Mouse (Mus musculus) limb, embryonic 11.5 days (tissue): Measurements from ENCODE around the gene Tgm7. TPM values are rescaled to one million over a fixed set of nuclear protein-coding genes. Genes with fewer than 3 reads are reported as not detected.

ENCODE experiments used
- ATAC-seq: fragments of 200-750 bp; cut with Nextera tagmentation; 2 replicates; pipeline ENCODE4 v1.8.0; 2017; ENCODE audit warnings: low read depth; ENCODE audit not compliant: insufficient number of reproducible peaks, low FRiP score, low TSS enrichment
- DNase-seq: peaks from one replicate; pipeline ENCODE4 v3.0.0-alpha.2; 2015; ENCODE audit warnings: low spot score
- H3K27ac ChIP-seq: fragments of 300-500 bp; sonication (generic); replicated peaks from 2 replicates; pipeline ENCODE4 v1.5.1; 2014; ENCODE audit warnings: low read depth, mild to moderate bottlenecking, low read length
- H3K27me3 ChIP-seq: fragments of 300-500 bp; sonication (generic); 2 replicates; pipeline ENCODE4 v1.6.1; 2014; ENCODE audit warnings: mild to moderate bottlenecking, low read length, mixed read lengths; ENCODE audit not compliant: control insufficient read depth, insufficient read depth
- H3K36me3 ChIP-seq: fragments of 300-500 bp; sonication (generic); 2 replicates; pipeline ENCODE4 v1.6.1; 2014; ENCODE audit warnings: mild to moderate bottlenecking, low read length, moderate library complexity, mixed read lengths; ENCODE audit not compliant: control insufficient read depth, insufficient read depth
- H3K4me1 ChIP-seq: fragments of 300-500 bp; sonication (generic); 2 replicates; pipeline ENCODE4 v1.6.1; 2014; ENCODE audit warnings: low read length, mixed read lengths; ENCODE audit not compliant: control insufficient read depth, insufficient read depth
- H3K4me2 ChIP-seq: fragments of 300-500 bp; sonication (generic); 2 replicates; pipeline ENCODE4 v1.6.1; 2014; ENCODE audit warnings: low read depth, mild to moderate bottlenecking, moderate library complexity; ENCODE audit not compliant: severe bottlenecking
- H3K4me3 ChIP-seq: fragments of 300-500 bp; sonication (generic); 2 replicates; pipeline ENCODE4 v1.5.1; 2014; ENCODE audit warnings: low read depth, low read length
- H3K9ac ChIP-seq: fragments of 300-500 bp; sonication (generic); 2 replicates; pipeline ENCODE4 v1.6.1; 2014; ENCODE audit warnings: mild to moderate bottlenecking, low read length
- H3K9me3 ChIP-seq: fragments of 300-500 bp; sonication (generic); 2 replicates; pipeline ENCODE4 v1.6.1; 2016; ENCODE audit warnings: low read length; ENCODE audit not compliant: control insufficient read depth
- WGBS: fragments of 180-500 bp; shearing (Covaris S2); extraction: QIAGEN DNeasy Blood & Tissue Kit; methylation state at CpG from one replicate; pipeline ENCODE4 v1.1.7; 2014; 5-methylcytosine and 5-hydroxymethylcytosine counted together
- polyA plus RNA-seq: library from polyadenylated mRNA; unstranded; fragments of >200 nt; fragmentation: Nextera tagmentation; extraction: Ambion mirVana; gene quantifications from 2 replicates; pipeline ENCODE4 v1.2.1, GENCODE M21; 2014

The Tgm7 gene
- not detected in 2 replicates for polyA plus RNA-seq

GRCm38 (mm10) chr2:121109695-121110094 is at the start of gene Tgm7:
TSS of gene Tgm7 (minus strand) at chr2:121109795.
- Histone ChIP-seq H3K4me1 (no peaks in the 10 kb centered on the region), H3K36me3 (no peaks in the 10 kb centered on the region), H3K4me3 (no peak within 1 kb of the TSS), H3K9me3 (no peaks in the 10 kb centered on the region), H3K27ac (no peak within 1 kb of the TSS), H3K9ac (no peak within 1 kb of the TSS), H3K4me2 (no peak within 1 kb of the TSS), H3K27me3 (no peaks in the 10 kb centered on the region)
- 88% methylated on average over 4 of the region's 4 CpGs for whole genome bisulfite sequencing
- DNase-seq, result no peak
- ATAC-seq, result no peak

GRCm38 (mm10) chr2:121153100-121153499 is 43.5 kb upstream of the Tgm7 start:
- no peak for DNase-seq
- no peak for ATAC-seq
- Histone ChIP-seq H3K9ac (no peak overlapping the region), H3K4me1 (no peaks in the 10 kb centered on the region), H3K27ac (no peak overlapping the region), H3K36me3 (peaks cover 2% of the 10 kb centered on the region; the same call in 1 of the 2 replicates), H3K27me3 (no peaks in the 10 kb centered on the region), H3K9me3 (no peaks in the 10 kb centered on the region), H3K4me2 (no peak overlapping the region), H3K4me3 (no peak overlapping the region)
- 83% methylated on average over 3 of the region's 3 CpGs for WGBS

GRCm38 (mm10) chr2:121149679-121150078 is 40.1 kb upstream of the Tgm7 start:
- H3K4me3 ChIP-seq, result no peak overlapping the region
- H3K36me3 ChIP-seq, result peaks cover 2% of the 10 kb centered on the region; the same call in 1 of the 2 replicates
- H3K4me1 ChIP-seq, result no peaks in the 10 kb centered on the region
- H3K27ac ChIP-seq, result no peak overlapping the region
- DNase-seq (no peak), ATAC-seq (no peak)
- no peak overlapping the region for H3K4me2 ChIP-seq
- WGBS, result 88% methylated on average over 5 of the region's 5 CpGs
- no peaks in the 10 kb centered on the region for H3K27me3 ChIP-seq
- H3K9ac ChIP-seq, result no peak overlapping the region
- H3K9me3 ChIP-seq, result no peaks in the 10 kb centered on the region

- DNase-seq, result no peak
- no peak overlapping the region for H3K9ac ChIP-seq
- no peak overlapping the region for H3K27ac ChIP-seq
- H3K36me3 ChIP-seq, result peaks cover 10% of the 10 kb centered on the region; the same call in 1 of the 2 replicates
- no peak for ATAC-seq
- whole genome bisulfite sequencing, result 83% methylated on average over 2 of the region's 2 CpGs
- peaks cover 6% of the 10 kb centered on the region for H3K9me3 ChIP-seq
- no peak overlapping the region for H3K4me2 ChIP-seq
- H3K27me3 ChIP-seq, result no peaks in the 10 kb centered on the region
- peaks cover 5% of the 10 kb centered on the region for H3K4me1 ChIP-seq
- H3K4me3 ChIP-seq, result no peak overlapping the region
These were observed 32.8 kb upstream of the Tgm7 start for GRCm38 (mm10) chr2:121142415-121142814.

GRCm38 (mm10) chr2:121141216-121142035 is 31.8 kb upstream of the Tgm7 start:
- no peaks in the 10 kb centered on the region for H3K27me3 ChIP-seq
- H3K27ac ChIP-seq, result peak overlapping the region; percentile 95; the same call in 1 of the 2 replicates
- H3K9me3 ChIP-seq, result peaks cover 6% of the 10 kb centered on the region
- peaks cover 5% of the 10 kb centered on the region for H3K4me1 ChIP-seq
- ATAC-seq (no peak), DNase-seq (no peak)
- H3K4me3 ChIP-seq, result peak overlapping the region; percentile 60
- 77% methylated on average over 16 of the region's 16 CpGs for WGBS
- peaks cover 10% of the 10 kb centered on the region; the same call in 1 of the 2 replicates for H3K36me3 ChIP-seq
- peak overlapping the region; percentile 84 for H3K4me2 ChIP-seq
- H3K9ac ChIP-seq, result peak overlapping the region; percentile 72

- peaks cover 6% of the 10 kb centered on the region for H3K9me3 ChIP-seq
- H3K4me3 ChIP-seq, result peak within 1 kb of the TSS; percentile 60
- peaks cover 5% of the 10 kb centered on the region for H3K4me1 ChIP-seq
- peak within 1 kb of the TSS; percentile 84 for H3K9ac ChIP-seq
- peak within 1 kb of the TSS; percentile 95 for H3K27ac ChIP-seq
- H3K36me3 ChIP-seq, result peaks cover 10% of the 10 kb centered on the region; the same call in 1 of the 2 replicates
- no peaks in the 10 kb centered on the region for H3K27me3 ChIP-seq
- DNase-seq, result peak; percentile 90
- peak within 1 kb of the TSS; percentile 84 for H3K4me2 ChIP-seq
- WGBS, result under 1% methylated on average over 87 of the region's 87 CpGs
- peak; percentile 89 for ATAC-seq
These were observed 30.7 kb upstream of the Tgm7 start, which contains the start of the genes Adal and Lcmt2 for GRCm38 (mm10) chr2:121140018-121140882. TSS of gene Adal (plus strand) at chr2:121140428. TSS of gene Lcmt2 (minus strand) at chr2:121140653.

GRCm38 (mm10) chr2:121139266-121140017 is 29.8 kb upstream of the Tgm7 start:
- peaks cover 5% of the 10 kb centered on the region for H3K4me1 ChIP-seq
- H3K36me3 ChIP-seq, result peaks cover 10% of the 10 kb centered on the region; the same call in 1 of the 2 replicates
- peak overlapping the region; percentile 95 for H3K27ac ChIP-seq
- ATAC-seq, result peak; percentile 18; the same call in 1 of the 2 replicates
- H3K4me2 ChIP-seq, result peak overlapping the region; percentile 84
- peak overlapping the region; percentile 84 for H3K9ac ChIP-seq
- peaks cover 6% of the 10 kb centered on the region for H3K9me3 ChIP-seq
- DNase-seq, result no peak
- H3K4me3 ChIP-seq, result peak overlapping the region; percentile 60
- WGBS, result 57% methylated on average over 29 of the region's 29 CpGs
- no peaks in the 10 kb centered on the region for H3K27me3 ChIP-seq
